ENCODE assay signal across 8 mouse cellular contexts in the genomic region with DNA sequence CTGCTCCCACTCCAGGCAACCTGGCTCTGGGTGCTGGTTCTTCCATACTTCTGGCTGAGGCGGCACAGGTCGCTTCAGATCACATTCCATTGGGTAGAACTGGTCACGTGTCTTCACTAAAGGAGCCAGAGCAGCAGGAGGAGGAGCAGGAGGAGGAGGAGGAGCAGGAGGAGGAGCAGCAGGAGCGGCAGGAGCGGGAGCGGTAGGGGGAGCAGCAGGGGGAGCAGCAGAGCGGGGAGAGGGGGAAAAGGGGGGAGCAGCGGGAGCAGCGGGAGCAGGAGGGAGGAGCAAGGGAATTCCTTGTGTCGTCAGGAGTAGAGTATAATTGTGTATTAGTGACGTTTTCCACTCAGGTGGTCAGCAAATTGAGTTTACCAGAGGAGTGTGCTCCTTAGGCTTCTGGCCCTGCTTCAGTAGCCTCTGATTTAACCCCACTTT. TPM values are rescaled to one million over a fixed set of nuclear protein-coding genes. Genes with fewer than 3 reads are reported as not detected.
DNase-seq lines count a peak whose midpoint lies in the region; ATAC-seq and TF ChIP-seq lines count a peak whose summit lies in the region.

No protein-coding gene starts in this region.

- TF ChIP-seq POLR2A in myocyte (IDR thresholded peaks at IDR 0.05; ENCODE audit: insufficient read length, low read depth) = no peak

- peak overlapping the region; percentile 38 for H3K4me2 ChIP-seq in forebrain, embryonic 14.5 days (ENCODE audit: low read length)
- H3K4me2 ChIP-seq in hindbrain, embryonic 15.5 days = peak overlapping the region; percentile 52
- peak overlapping the region; percentile 44 for H3K4me2 ChIP-seq in liver, embryonic 11.5 days
- peak overlapping the region; percentile 60 for H3K4me2 ChIP-seq in myocyte (ENCODE audit: low read depth)

- H3K27me3 ChIP-seq in forebrain, embryonic 14.5 days (replicated peaks; ENCODE audit: control insufficient read depth, insufficient read depth, low read length) = no peaks in the 10 kb centered on the region
- H3K27me3 ChIP-seq in hindbrain, embryonic 15.5 days = no peaks in the 10 kb centered on the region
- no peaks in the 10 kb centered on the region for H3K27me3 ChIP-seq in liver, embryonic 11.5 days (replicated peaks; ENCODE audit: control insufficient read depth, insufficient read depth, low read length)
- H3K27me3 ChIP-seq in myocyte (ENCODE audit: control insufficient read depth, insufficient read depth, insufficient read length) = no peaks in the 10 kb centered on the region

- H3K36me3 ChIP-seq in forebrain, embryonic 14.5 days (ENCODE audit: control insufficient read depth, insufficient read depth, low read length) = no peaks in the 10 kb centered on the region
- H3K36me3 ChIP-seq in hindbrain, embryonic 15.5 days = no peaks in the 10 kb centered on the region
- H3K36me3 ChIP-seq in liver, embryonic 11.5 days (ENCODE audit: control insufficient read depth, insufficient read depth, low read length) = no peaks in the 10 kb centered on the region
- H3K36me3 ChIP-seq in myocyte (ENCODE audit: control insufficient read depth, insufficient read depth) = no peaks in the 10 kb centered on the region

- peak; percentile 36 for DNase-seq in MN1 (ENCODE audit: low spot score)
- peak; percentile 51 to 56 for DNase-seq in adrenal gland, postnatal 36 days
- peak; percentile 75 for DNase-seq in forebrain, embryonic 14.5 days (ENCODE audit: low spot score)
- DNase-seq in liver, embryonic 11.5 days (ENCODE audit: low spot score) = peak; percentile 38
- DNase-seq in left cerebral cortex, adult 9 months (ENCODE audit: low spot score in 2 of 2) = no peak

- H3K9ac ChIP-seq in forebrain, embryonic 14.5 days (ENCODE audit: low read length) = no peak overlapping the region
- H3K9ac ChIP-seq in hindbrain, embryonic 15.5 days = no peak overlapping the region
- H3K9ac ChIP-seq in liver, embryonic 11.5 days (ENCODE audit: low read depth, low read length) = no peak overlapping the region

- H3K4me3 ChIP-seq in forebrain, embryonic 14.5 days (ENCODE audit: low read depth, low read length) = peak overlapping the region; percentile 16; the same call in 1 of the 2 replicates
- peak overlapping the region; percentile 29 for H3K4me3 ChIP-seq in hindbrain, embryonic 15.5 days
- peak overlapping the region; percentile 23; the same call in 1 of the 2 replicates for H3K4me3 ChIP-seq in liver, embryonic 11.5 days (ENCODE audit: low read depth, low read length)
- H3K4me3 ChIP-seq in myocyte = no peak overlapping the region

- H3ac ChIP-seq in myocyte (ENCODE audit: control insufficient read depth, insufficient read length) = no peak overlapping the region

- 6% methylated on average over 11 of the region's 11 CpGs for WGBS in forebrain, embryonic 14.5 days
- 6% methylated on average over 7 of the region's 11 CpGs for WGBS in hindbrain, embryonic 15.5 days
- WGBS in liver, embryonic 11.5 days = 4% methylated on average over 11 of the region's 11 CpGs

- H3K27ac ChIP-seq in forebrain, embryonic 14.5 days (ENCODE audit: low read depth, low read length) = no peak overlapping the region
- no peak overlapping the region for H3K27ac ChIP-seq in hindbrain, embryonic 15.5 days (replicated peaks)
- no peak overlapping the region for H3K27ac ChIP-seq in liver, embryonic 11.5 days (ENCODE audit: low read depth, low read length)

- H3K4me1 ChIP-seq in forebrain, embryonic 14.5 days (ENCODE audit: control insufficient read depth, insufficient read depth, low read length) = no peaks in the 10 kb centered on the region
- peaks cover 33% of the 10 kb centered on the region for H3K4me1 ChIP-seq in hindbrain, embryonic 15.5 days (replicated peaks)
- H3K4me1 ChIP-seq in liver, embryonic 11.5 days (replicated peaks; ENCODE audit: control insufficient read depth, insufficient read depth, low read length) = no peaks in the 10 kb centered on the region

- no peaks in the 10 kb centered on the region for H3K79me2 ChIP-seq in myocyte (ENCODE audit: control insufficient read depth, insufficient read depth)

- H3K9me3 ChIP-seq in forebrain, embryonic 14.5 days (replicated peaks; ENCODE audit: control insufficient read depth, low read length) = no peaks in the 10 kb centered on the region
- H3K9me3 ChIP-seq in hindbrain, embryonic 15.5 days = no peaks in the 10 kb centered on the region
- H3K9me3 ChIP-seq in liver, embryonic 11.5 days (ENCODE audit: control insufficient read depth, low read length) = no peaks in the 10 kb centered on the region

- peak; percentile 78 for ATAC-seq in forebrain, embryonic 14.5 days
- ATAC-seq in hindbrain, embryonic 15.5 days (ENCODE audit: low FRiP score, low read depth) = peak; percentile 79
- ATAC-seq in liver, embryonic 11.5 days (replicated peaks; ENCODE audit: low FRiP score) = peak; percentile 86
- no peak for ATAC-seq in erythroid progenitor cell, adult 5-6 weeks (replicated peaks; ENCODE audit: low FRiP score, poor library complexity, severe bottlenecking)

TF ChIP-seq in myocyte, 11 proteins besides CTCF, POLR2A, EP300 and RAD21:
- TF ChIP-seq SRF (IDR thresholded peaks at IDR 0.05; ENCODE audit: control insufficient read depth, insufficient read length, low read depth) (no peak), E2F4 (IDR thresholded peaks at IDR 0.05; ENCODE audit: insufficient read depth) (no peak), USF1 (IDR thresholded peaks at IDR 0.05; ENCODE audit: low read depth) (peak; percentile 85)

RNA-seq across cellular contexts. Expression of a gene that starts 8.5 kb away (rescaled TPM):
- under 1 TPM in 1 of 2 experiments, not detected in 1; 0.36 TPM for total RNA-seq in adrenal gland, postnatal 36 days (2021)
- 3.3 and 4.4 TPM in 2 replicates for polyA plus RNA-seq in forebrain, embryonic 14.5 days (2014; fragmentation: Nextera tagmentation; extraction: Ambion mirVana)
- 8.1 and 8.7 TPM in 2 replicates for polyA plus RNA-seq in hindbrain, embryonic 15.5 days (2015; fragmentation: Nextera tagmentation; extraction: Ambion mirVana)
- polyA plus RNA-seq in liver, embryonic 11.5 days (2014; fragmentation: Nextera tagmentation; extraction: Ambion mirVana) = not detected in 2 replicates
- polyA plus RNA-seq in myocyte (2012; fragmentation: generic; extraction: Trizol) = 0.06 TPM
- total RNA-seq in erythroid progenitor cell, adult 5-6 weeks (2015; ENCODE audit: low replicate concordance) = not detected in 2 replicates
- total RNA-seq in erythroid progenitor cell, adult 5-6 weeks (2017; ENCODE audit: low replicate concordance) = not detected in 2 replicates

RNA-seq across cellular contexts. Expression of a gene that starts 23.7 kb away (rescaled TPM):
- 10 to 100 TPM; 16.0 to 17.1 TPM for total RNA-seq in adrenal gland, postnatal 36 days (2021)
- 28.5 and 31.1 TPM in 2 replicates for polyA plus RNA-seq in forebrain, embryonic 14.5 days (2014; fragmentation: Nextera tagmentation; extraction: Ambion mirVana)
- 20.6 and 23.0 TPM in 2 replicates for polyA plus RNA-seq in hindbrain, embryonic 15.5 days (2015; fragmentation: Nextera tagmentation; extraction: Ambion mirVana)
- 34.9 and 36.5 TPM in 2 replicates for polyA plus RNA-seq in liver, embryonic 11.5 days (2014; fragmentation: Nextera tagmentation; extraction: Ambion mirVana)
- polyA plus RNA-seq in myocyte (2012; fragmentation: generic; extraction: Trizol) = 9.0 TPM
- 7.9 and 24.7 TPM in 2 replicates for total RNA-seq in erythroid progenitor cell, adult 5-6 weeks (2015; ENCODE audit: low replicate concordance)
- total RNA-seq in erythroid progenitor cell, adult 5-6 weeks (2017; ENCODE audit: low replicate concordance) = 4.6 TPM in 1 of 2 replicates, not detected in the other

RNA-seq across cellular contexts. Expression of a gene that starts 23.8 kb away (rescaled TPM):
- 10 to 100 TPM; 19.6 to 24.7 TPM for total RNA-seq in adrenal gland, postnatal 36 days (2021)
- 10.4 and 12.8 TPM in 2 replicates for polyA plus RNA-seq in forebrain, embryonic 14.5 days (2014; fragmentation: Nextera tagmentation; extraction: Ambion mirVana)
- 13.2 and 13.8 TPM in 2 replicates for polyA plus RNA-seq in hindbrain, embryonic 15.5 days (2015; fragmentation: Nextera tagmentation; extraction: Ambion mirVana)
- 32.4 and 37.3 TPM in 2 replicates for polyA plus RNA-seq in liver, embryonic 11.5 days (2014; fragmentation: Nextera tagmentation; extraction: Ambion mirVana)
- polyA plus RNA-seq in myocyte (2012; fragmentation: generic; extraction: Trizol) = 13.8 TPM
- total RNA-seq in erythroid progenitor cell, adult 5-6 weeks (2015; ENCODE audit: low replicate concordance) = 2.9 and 7.9 TPM in 2 replicates
- 8.2 and 8.6 TPM in 2 replicates for total RNA-seq in erythroid progenitor cell, adult 5-6 weeks (2017; ENCODE audit: low replicate concordance)

Comparison
In these comparisons a context has a peak if more than half of its experiments do, and no peak if none do; other contexts are left out.
1. DNase-seq: peak in MN1 (single experiment), adrenal gland, postnatal 36 days (2 of 2), forebrain, embryonic 14.5 days (single experiment) and liver, embryonic 11.5 days (single experiment); none in left cerebral cortex, adult 9 months (0 of 2).
2. Peak in every context shown above with its lines, with median percentiles within 50 percentile points of each other: H3K4me2 ChIP-seq.